Mouse (Mus musculus) retina, adult 2 months (tissue): ENCODE measurements around the gene Sclt1.

Experiments used
- DNase-seq: peaks from one replicate; pipeline ENCODE4 v3.0.0-alpha.2; 2012; ENCODE audit warnings: low read depth, low spot score

The Sclt1 gene

DNA sequence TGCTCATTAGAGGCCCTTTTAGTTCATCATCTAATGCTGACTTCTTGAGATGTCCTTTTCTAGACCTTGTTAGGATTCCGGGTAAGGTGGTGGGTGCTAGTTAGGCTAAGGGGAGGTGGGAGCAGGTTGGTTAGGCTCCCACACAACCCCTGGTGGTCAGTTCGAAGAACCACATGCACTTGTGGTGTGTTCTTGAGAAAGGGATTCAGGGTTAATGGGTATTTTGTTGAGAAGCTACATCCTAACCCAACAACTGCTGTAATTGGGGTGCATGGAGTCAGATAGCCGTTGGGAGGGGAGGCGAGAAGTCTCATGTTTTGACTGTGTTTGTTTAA, 136.0 kb downstream of the Sclt1 start:
- no peak for DNase-seq

- DNase-seq, result no peak
Observed at GRCm38 (mm10) chr3:41605601-41606329, 136.5 kb downstream of the Sclt1 start.

GRCm38 (mm10) chr3:41604629-41605321, 137.5 kb downstream of the Sclt1 start:
- no peak for DNase-seq

GRCm38 (mm10) chr3:41603470-41604019, 138.8 kb downstream of the Sclt1 start:
- no peak for DNase-seq

DNA sequence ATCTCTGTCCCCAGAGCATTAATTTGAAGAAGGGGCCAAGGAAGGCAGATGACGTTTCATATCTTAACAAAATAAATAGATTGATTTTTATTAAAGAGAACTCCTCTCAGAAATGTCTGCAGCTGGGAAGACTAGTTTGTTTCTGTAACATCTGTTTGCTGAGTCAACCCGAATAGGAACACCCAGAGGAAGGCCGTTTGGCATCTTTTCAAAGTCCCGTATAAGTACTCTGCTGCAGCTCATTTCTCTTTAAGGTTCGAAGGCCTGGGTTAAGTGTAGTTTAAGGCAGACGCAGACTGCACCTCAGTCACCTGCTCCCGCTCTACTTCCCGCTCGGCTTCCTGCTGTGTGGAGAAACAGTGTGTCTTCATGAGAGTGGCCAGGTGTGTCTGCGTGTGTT, 139.4 kb downstream of the Sclt1 start:
- DNase-seq, result no peak

DNA sequence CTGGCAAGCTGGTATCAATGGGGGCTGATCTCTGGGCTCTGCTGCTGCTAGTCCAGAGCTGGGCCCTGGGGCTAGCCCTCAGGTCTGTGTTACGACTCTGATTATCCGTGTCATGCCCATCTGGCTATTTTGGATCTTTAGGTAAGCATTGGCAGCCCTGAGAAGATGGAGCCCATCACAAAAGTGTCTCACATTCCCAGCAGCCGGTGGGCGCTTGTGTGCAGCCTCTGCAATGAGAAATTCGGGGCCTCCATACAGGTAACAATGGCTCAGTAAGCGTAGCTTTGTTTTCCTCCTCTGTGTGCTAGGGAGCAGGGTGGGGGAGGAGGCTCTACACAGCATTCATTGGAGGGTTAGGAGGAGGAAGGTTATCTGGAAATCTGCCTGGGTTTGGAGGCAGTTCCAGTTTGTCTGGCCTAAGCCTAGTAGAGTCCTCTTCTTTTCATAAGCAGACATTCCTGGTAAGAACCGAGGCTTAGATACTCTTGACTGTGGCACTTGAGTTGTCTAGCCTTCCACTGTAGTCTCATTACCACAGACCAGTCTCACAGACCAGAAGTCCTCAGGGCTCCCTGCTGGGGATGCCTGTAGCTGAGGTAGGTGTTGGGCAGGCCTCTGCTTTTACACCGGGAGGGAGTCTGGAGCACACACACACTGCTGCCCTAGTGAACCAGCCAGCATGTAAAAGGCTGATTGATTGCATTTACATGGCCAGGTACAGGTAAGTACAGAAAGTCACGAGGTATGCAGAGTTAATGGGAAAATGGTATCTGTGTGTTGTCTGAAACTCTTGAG, 140.9 kb downstream of the Sclt1 start:
- no peak for DNase-seq

- peak; percentile 30 for DNase-seq
Observed at GRCm38 (mm10) chr3:41599806-41600589, 142.3 kb downstream of the Sclt1 start.

DNA sequence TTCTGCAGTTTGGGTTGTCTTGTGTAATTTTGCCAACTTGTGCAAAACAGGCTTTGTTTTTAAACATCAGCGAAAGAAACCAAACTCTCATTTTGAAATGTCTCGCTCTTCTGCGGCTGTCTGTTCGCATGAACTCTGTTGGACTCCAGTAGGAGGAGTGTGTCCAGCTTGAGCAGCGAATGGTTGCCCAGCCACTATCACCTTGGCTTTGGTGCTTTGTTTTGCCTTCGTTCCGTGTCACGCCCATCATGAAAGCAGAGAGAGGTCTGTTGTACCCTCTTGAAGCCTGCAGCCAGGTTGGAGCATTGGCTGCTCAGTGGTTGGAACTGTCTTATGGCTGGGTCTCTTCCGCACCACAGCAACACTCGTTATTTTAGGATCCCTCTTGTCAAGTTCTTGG, 143.1 kb downstream of the Sclt1 start:
- DNase-seq, result no peak

DNA sequence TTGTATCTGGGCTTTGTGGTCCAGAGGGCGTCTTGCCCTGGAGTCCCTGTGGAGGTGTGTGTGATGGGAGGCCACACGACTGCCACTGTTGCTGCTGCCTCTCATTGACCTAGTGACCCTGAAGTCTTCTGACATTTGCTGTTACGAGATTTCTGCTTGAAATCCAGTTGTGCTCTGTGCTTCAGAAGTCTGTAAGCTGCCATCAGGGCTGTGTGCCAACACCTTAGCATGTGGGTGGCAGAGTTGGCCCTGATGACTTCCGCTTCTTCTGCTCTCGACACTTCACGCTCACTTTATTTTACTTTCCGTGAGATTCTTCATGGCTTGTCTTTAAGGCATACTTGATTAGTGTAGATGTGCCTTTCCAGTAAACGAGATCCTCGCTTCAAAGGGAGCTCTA, 143.9 kb downstream of the Sclt1 start:
- no peak for DNase-seq

- no peak for DNase-seq
Observed at GRCm38 (mm10) chr3:41597036-41597435, 145.3 kb downstream of the Sclt1 start.

DNA sequence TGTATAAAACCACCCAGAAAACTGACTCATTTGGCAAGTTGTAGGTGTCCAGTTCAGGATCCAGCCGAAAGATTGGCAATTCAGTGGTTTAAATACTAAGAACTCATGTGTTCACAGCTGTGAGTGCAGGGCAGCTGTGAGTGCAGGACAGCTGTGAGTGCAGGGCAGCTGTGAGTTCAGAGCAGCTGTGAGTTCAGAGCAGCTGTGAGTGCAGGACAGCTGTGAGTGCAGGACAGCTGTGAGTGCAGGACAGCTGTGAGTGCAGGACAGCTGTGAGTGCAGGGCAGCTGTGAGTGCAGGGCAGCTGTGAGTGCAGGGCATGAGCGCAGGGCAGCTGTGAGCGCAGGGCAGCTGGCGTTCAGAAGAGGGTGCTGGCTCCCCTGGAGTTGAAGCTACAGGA, 147.3 kb downstream of the Sclt1 start:
- DNase-seq, result no peak

DNA sequence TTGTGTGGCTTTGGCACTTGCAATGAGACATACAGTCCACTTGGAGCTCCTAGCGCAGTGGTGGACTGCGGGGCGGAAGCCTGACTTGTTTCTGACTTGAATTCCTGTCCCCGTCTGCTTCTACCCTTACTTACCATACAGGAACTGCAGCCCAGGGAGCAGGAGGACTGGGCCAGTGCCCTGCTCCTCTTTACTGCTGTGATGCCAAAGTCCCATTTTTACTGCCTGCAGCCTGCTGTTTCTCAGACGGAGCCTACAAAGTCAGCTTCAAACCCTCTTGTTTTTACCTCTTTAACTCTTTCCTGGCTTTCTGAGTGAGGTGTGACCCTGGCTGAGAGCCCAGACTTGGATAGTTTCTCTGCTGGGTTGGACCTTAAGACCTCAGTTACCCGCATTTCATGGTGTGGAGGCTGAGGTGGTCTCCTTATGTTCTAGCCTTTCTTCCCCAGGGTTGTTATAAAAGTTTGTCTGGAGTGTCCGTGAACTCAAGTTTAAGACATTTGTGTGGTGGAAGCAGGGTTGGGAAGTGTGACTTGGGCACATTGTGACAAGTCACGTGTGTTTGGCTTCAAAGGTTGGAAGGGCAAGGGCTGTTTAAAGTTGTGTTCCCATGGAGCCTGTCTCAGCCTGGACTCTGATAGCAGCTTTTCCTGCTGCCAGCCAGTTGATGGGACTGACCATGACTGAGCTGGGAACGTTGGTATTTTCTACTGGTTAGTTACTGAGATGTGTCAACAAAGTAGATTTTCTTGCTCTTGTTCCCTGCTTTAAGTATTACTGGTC, 148.0 kb downstream of the Sclt1 start:
- DNase-seq, result no peak

DNA sequence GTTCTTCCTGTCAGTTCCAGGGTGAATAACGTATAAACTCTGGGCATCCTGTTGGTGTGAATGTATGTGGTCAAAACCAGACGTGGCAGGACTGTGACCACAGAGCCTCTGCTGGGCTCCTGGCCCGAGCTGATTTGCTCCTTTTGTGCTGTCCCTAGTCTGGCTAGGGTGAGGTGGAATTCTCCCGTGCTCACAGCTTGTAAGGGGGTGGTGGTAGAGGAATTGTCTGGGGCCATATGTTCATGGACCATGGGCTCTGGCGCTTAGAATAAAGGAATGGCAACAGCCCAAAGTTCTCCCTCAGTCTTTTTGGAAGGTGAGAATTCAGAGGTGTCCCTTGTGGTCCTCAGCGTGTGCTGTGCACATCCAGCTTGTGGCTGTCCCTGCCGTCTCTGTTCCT, 149.5 kb downstream of the Sclt1 start:
- no peak for DNase-seq

- no peak for DNase-seq
Observed at GRCm38 (mm10) chr3:41591651-41592170, 150.6 kb downstream of the Sclt1 start.

DNA sequence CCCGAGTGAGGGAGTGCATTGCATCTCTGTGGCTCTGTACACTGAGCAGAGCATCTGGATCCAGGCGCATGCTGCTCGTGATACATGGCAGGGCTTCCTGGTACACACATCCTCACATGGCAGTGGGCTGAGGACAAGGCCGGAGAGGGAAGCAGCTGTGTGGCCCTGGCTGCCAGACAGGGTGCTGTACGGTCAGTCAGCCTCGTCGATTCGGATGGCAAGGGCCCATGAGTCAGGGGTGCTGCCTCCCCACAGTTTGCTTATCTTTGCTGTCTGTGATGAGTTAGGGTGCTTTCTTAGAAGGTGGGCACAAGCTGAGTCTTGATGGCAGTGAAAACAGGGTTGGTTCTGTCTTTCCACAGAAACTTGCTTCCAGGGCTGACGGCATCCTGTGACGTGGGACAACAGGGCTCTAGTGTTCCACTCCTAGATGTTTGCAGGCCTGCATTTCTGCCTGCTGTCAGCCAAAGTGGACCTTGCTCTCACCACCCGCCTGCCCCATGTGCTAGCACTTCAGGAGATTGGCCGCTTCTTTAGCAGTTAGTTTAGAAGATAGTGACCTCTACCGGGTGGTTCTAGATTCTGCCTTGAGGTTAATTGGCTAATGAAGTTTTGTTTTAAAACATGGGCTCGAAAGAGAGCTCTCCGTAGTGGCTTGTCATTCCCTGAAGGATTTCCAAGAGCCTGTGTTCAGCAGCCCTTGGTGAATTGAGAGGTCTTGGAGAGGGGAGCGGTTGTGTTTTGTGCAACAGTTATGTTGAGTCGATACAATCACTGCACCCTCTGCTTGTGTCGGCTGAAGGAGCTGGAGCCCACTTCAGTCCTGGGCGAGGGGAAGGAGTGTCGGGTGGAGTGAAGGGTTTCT, 151.4 kb downstream of the Sclt1 start:
- no peak for DNase-seq

- no peak for DNase-seq
Observed at GRCm38 (mm10) chr3:41589988-41590387, 152.3 kb downstream of the Sclt1 start.

GRCm38 (mm10) chr3:41589246-41589914, 152.9 kb downstream of the Sclt1 start:
- no peak for DNase-seq

DNA sequence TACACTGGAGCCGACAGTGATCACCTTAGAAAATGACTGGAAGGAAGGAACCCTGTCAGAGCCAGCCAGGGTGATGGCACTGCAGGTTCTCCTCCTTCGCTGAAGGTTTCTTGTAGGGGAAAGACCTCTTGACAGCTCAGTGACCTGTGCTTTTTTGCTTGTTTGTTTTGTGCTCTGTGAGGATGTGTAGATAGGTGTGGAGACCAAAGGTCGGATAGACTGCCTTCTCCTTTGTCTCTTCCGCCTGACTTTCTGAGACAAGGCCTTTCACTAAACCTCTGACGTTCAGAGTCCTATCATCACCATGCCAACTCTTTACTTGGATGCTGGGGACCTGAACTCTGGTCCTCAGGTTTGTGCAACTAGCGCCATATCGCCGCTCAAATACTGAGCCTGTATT, 153.8 kb downstream of the Sclt1 start:
- DNase-seq, result no peak

GRCm38 (mm10) chr3:41587588-41587987, 154.7 kb downstream of the Sclt1 start:
- DNase-seq, result no peak
